Mouse (Mus musculus): ENCODE data around the gene Slfn3.

- TF ChIP-seq CTCF (IDR thresholded peaks at IDR 0.05; ENCODE audit: insufficient read depth, low read depth, low read length) (no peak), POLR2A (IDR thresholded peaks at IDR 0.05; ENCODE audit: insufficient read depth, low read depth, low read length) (no peak)
These were observed 37.0 kb downstream of the Slfn3 start for GRCm38 (mm10) chr11:83227926-83228723.
